Mouse (Mus musculus) urinary bladder, adult 18-20 months (tissue): ENCODE data around the gene Cdk5r2.
"Not testable (repeated sequence)": the region's sequence is repeated elsewhere in the genome, so short reads cannot be mapped to it uniquely, and the experiment has no call there.

Source experiments
- DNase-seq, 2 experiments: peaks; one replicate each; pipeline ENCODE4 v3.0.0; 2022; ENCODE audit warnings: low spot score in 2 of 2, mixed read lengths in 2 of 2

Cdk5r2 gene

GRCm38 (mm10) chr1:74854306-74855056 lies at the start of gene Cdk5r2:
Gene Cdk5r2, plus strand, starts transcription at chr1:74854934.
- peak; percentile 61 to 74 for DNase-seq

DNA sequence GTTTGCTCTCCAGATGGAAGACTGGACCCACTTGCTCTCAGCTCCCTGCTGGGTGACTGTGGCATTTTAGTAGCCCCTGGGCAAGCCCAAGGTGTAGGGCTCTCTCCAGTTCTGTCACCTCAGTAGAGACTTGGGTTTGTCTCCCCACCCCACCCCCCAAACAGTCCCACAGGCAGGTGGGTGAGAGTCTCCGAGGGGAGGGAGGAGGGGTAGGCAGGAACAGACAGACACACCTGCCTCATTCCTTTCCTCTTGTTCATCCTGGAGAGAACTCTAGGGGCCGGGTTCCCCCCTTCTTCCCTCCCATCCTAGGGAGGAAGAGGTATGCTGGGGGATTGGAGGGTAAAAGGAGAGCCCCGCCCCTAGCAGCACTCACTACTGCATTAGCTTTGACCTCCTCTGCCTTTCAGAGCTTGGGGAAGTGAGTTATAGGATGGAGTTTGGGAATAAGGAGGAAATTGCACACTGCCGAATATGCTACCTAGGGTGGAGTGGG lies 49.3 kb upstream of the Cdk5r2 start:
- no peak for DNase-seq

- no peak for DNase-seq
These were observed 48.9 kb upstream of the Cdk5r2 start for GRCm38 (mm10) chr1:74805843-74806242.

DNA sequence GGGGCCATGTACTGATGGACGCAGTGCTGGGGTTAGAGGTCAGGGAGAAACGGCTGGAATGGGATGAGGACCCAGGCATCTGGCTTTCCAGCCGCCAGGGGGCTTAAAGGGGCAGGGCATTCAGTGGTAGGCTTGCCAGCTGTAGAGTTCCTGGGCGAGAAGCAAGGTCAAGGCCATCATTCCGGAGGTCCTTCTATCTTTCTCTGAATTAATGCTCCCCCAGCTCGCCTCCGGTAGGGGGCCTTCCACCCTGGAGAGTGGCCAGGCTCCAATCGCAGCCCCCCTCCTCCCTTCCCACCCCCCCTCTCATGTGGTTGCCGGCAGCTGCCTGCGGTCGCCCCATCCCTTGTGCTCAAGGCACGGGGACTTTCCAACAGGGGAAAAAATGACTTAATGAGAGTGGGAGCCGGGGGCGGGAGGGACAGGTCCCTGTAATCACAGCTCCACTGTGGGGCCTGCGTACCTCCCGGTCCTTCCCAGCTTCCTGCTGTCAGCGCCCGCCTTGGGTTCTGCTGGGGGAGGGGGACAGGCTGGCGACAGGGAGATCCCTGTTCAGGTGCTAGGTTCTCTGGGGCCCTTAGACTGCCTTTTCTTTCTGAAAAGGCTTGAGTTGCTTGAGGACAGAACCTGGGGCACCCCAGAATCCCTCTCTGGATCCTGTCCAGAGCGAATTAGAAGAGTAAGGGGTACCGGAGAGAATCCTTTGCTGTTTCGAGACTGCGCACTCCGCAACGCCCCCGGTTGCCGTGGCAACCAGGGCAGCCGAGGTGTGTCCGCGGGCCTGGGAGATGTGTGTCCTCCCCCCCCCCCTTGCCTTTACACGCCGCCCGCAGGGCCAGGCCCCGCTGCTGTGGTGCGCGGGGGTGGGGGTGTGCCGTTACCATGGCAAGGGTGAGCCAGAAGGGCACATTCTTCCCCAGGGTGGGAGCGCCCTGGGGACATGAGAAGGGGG lies 48.1 kb upstream of the Cdk5r2 start:
- DNase-seq: no peak

- no peak for DNase-seq
These were observed 47.1 kb upstream of the Cdk5r2 start for GRCm38 (mm10) chr1:74807551-74808071.

GRCm38 (mm10) chr1:74808078-74808477 lies 46.7 kb upstream of the Cdk5r2 start:
- peak; percentile 81 to 91 for DNase-seq

DNA sequence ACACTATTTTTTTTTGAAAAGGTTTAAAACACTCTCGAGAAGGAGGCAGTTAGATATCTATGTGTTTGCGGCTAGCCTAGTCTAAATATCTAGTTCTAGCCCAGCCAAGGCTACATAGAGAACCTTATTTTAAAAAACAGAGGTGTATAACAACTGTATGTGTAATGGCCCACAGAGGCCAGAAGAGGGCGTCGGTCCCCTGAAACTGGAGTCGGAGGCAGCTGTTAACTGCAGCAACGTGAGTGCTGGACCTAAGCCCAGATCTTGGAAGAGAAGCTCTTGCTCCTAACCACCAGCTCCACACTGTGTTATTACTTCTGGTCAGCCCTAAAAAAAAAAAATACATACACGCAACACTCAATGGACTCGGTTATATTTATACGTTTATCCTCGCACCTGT lies 45.7 kb upstream of the Cdk5r2 start:
- no peak for DNase-seq

DNA sequence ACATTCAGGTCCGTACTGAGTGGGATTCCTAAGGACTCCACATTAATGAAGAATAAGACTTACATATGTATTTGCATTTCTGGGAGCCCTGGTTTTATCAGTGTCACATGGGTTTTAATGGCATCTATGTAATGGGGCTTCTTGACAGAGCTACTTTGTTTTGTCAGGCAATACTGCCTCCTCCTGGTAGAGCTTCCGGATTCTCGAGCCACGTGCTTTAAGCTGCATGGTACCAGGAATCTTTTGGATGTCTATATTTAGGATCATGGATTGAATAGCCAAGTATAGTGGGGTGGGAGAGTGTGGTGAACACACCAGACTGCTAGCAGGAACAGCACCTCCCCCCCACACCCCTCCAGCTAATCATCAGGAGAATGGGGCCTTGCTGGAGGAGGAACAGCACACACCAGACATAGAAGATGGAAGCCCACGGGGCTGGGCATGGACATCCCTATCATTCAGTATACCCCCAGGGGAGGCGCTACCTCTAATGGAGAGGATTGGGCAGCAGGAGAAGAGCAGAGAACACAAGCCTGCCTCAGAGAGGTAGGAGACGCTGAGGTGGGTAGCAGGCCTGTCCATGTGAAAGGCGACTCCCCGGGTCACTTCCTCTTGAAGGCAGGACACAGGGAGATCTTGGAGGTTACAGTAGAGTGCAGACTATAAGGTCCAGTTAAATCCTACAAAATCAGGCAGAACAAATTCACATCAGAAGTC lies 39.6 kb upstream of the Cdk5r2 start:
- DNase-seq: no peak

DNA sequence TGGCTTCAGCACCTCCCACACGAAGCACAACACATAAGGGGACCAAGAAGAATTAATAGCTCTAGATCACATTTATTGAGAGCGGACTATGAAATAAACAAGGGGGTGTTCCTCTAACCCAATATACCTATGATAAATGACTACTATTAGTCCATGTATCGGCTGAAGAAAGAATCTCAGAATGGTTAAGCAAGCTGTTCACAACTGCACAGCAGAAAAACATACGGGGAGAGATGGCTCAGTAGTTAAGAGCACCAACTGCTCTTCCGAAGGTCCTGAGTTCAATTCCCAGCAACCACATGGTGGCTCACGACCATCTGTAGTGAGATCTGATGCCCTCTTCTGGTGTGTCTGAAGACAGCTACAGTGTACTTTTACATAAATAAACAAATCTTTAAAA lies 38.8 kb upstream of the Cdk5r2 start:
- not testable (repeated sequence) for DNase-seq

DNA sequence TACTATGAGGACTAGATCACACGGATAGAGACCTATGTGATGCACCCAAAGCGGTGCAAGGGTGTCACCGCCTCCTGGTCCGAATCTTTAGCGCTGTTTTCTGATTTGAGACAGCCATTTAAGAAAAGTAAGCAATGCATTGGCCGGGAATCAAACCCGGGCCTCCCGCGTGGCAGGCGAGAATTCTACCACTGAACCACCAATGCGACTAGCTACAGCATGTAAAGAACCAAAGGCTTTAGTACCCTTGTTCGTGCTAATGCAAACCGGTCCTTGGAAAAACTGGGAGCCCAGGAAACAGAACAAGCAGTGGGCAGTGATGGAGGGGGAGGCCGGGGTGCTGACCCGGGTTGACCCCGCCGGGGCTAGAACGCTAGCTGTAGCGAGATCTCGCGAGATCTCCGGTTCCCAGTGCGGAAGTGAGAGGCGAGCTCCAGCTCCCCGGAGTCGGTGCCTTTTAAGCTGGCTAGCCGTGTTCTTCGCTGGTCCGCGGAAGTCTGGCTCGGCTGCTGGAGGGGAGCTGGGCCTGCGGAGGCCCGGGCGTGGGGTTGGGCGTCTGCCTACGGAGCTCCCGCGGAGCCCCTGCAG lies 38.0 kb upstream of the Cdk5r2 start:
- DNase-seq: peak; percentile 83

DNA sequence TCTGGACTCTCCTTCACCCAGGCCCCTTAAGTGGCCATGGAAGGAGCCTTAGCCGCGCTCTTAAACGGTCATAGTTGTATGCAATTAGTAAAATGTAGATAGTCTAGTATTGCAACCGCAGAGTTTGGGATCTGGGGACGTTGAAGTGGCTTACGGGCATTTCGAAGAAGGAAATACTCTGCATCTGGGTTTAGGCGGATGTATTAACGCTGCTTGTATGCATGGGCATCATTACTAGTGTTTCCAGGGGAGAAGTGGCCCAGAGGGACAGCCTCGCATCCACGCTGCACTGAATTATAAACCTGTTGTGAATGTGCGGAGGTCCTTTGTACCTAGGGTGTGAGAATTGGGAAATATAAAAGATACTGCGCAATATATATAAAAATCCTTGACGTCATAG lies 37.5 kb upstream of the Cdk5r2 start:
- DNase-seq: peak in 1 of 2 experiments; percentile 18

GRCm38 (mm10) chr1:74818509-74818908 lies 36.2 kb upstream of the Cdk5r2 start:
- no peak for DNase-seq

DNA sequence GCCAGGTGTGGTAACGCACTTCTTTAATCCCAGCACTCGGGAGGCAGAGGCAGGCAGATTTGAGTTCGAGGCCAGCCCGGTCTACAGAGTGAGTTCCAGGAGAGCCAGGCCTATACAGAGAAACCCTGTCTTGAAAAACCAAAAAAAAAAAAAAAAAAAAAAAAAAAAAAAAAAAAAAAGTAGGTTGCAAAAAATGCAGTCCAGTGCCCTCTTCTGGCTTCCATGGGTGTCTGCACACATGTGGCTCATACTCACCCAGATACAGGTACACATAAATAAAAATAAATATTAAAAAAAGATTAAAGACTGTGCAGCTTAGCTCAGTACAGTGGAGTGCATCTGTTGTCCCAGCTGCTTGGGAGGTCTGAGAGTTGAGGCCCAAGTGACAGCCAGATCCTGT lies 31.1 kb upstream of the Cdk5r2 start:
- DNase-seq: not testable (repeated sequence)

- no peak for DNase-seq
These were observed 30.0 kb upstream of the Cdk5r2 start for GRCm38 (mm10) chr1:74824518-74825302.

DNA sequence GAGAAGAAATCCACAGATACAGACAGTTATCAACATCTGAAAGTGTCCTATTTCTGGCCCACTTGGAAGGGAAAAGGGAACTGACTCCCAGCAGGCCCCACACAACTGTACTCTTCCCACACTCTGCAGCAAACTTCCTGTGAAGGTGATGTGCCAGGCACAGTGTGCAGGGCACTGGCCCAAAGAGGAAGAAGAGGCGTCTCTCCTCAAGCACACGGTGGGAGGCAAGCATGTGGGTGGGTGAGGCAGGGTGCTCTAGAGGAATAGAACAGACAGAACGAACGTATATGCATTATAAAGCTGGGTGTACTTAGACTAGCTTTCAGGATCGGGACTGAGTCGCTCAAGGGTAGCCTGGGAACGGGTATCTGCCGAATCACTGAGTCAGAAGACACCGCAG lies 24.7 kb upstream of the Cdk5r2 start:
- no peak for DNase-seq

- DNase-seq: no peak
These were observed 21.5 kb upstream of the Cdk5r2 start for GRCm38 (mm10) chr1:74833255-74833654.

DNA sequence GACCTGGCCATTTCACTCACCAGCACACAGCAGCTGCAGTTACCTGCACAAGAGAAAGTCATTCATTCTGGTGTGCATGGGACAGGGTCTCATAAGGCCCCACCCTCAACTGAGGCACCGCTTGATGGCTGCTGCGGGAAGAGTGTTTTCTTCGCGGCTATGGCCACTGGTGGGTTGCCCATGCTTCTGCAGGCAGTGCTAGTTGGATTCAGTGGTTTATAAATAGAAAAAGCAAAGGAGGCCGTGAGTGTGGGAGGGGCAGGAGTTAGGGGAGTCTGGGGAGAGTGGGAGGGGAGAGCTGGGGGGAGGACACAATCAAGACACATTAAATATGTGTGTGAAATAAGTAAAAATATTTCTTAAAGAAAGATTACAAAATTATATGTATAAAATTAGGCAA lies 11.6 kb upstream of the Cdk5r2 start:
- no peak for DNase-seq

DNA sequence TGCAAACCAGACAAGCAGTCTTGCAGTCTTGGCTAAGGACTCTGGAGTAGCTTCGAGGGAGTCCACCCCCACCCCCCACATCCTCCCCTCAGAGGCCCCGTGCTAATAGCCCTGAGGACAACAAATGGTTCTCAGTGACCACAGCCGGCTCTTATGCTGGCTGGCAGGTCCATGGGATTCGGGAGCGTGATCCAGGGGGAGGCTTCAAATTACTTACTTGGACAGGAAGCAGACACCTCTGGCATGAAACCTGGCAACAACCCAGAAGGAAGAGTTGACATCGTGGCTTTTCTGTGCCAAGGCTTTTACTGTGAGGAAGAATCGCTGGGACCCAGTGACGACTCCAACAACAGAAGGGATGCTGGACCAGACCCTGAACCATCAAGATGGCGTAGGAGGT lies 8.4 kb upstream of the Cdk5r2 start:
- no peak for DNase-seq

DNA sequence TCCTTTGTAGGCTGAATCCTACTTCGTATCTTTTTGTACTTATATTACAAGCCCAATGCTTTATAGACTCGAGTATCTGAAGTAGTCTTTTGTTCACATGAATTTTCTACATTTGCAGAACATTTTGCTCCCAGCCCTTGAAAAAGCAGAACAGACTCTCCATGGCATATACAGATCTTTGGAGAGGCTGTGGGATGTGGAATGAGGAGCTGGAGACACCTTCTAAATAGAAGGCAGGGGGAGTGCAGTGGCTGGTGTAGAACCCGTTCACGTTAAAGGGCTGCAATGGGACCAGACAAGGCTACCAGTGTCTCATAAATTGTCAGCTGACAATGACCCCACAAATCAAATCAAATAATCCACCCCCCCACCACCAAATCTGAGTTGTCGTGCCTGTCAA lies 5.8 kb upstream of the Cdk5r2 start:
- no peak for DNase-seq

DNA sequence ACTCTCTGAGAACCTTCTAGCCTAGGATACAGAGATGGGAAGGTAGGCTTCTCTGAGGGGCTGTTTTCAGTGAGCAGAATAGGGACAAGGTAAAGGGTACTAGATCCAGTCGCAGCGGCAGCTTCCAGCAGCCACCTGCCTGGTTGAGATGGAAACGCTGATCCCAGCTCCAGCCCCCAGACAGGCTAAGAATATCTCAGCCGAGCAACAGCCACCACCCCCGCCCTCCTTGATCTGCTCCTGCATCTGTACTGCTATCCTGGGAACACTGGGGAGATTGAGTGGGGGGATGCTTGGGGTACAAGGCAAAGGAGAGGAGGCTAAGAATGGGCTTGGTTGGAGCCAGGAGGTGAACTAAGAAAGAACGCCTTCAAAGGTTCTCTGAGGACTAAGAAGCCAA lies 4.5 kb upstream of the Cdk5r2 start:
- DNase-seq: no peak
